ENCODE assay signal across 8 mouse cellular contexts in the genomic region with DNA sequence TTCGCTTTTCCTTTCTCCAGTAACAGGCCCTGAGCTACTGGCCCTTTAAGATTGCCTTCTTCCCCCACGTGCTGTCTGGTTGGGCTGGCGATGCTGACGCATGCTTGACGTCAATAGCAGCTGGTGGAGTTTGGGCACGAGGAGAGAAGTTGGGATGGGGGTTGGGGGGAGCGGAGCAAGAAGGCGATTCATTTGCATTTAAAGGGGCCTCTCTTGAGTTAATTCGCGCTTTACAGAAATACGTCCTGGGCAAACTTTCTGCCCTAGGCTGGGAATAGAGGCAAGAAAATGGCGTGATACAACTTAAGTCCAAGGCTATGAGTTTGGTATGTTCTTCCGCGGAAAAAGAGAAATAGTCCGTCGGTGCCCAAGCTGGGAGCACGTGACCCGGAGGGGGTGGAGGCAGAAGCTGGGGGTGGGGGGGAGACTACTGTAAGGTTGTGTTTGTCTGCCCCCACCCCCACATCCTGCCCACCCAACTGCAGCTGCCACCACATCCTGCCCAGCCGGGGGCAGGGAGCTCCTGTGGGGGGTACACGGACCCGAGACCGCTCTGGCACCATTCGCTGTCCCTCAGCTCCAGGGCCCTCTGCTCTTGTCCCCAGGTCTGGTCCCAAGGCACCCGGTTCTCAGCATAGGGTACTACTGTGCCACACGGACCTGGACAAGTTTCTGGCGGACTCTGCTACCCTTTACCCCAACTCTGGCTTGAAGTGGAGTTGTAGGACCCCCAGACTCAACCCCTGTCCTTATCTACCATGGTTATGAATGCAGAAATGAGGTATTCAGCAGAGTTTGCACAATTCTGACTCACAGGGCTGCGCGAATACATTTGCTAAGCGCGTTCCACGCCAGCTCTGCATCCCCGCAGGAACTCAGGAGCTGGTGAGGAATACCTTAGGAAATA. TPM values are rescaled to one million over a fixed set of nuclear protein-coding genes. Genes with fewer than 3 reads are reported as not detected.
DNase-seq lines count a peak whose midpoint lies in the region; ATAC-seq and TF ChIP-seq lines count a peak whose summit lies in the region.

No protein-coding gene starts in this region.

- H3K27me3 ChIP-seq in C2C12 (ENCODE audit: control insufficient read depth, insufficient read depth, insufficient read length): no peaks in the 10 kb centered on the region
- H3K27me3 ChIP-seq in heart, embryonic 13.5 days (replicated peaks): no peaks in the 10 kb centered on the region
- 0 out of 2 replicates have a peak, but pooled peaks cover 2% of the 10 kb centered on the region for H3K27me3 ChIP-seq in liver, embryonic 12.5 days (replicated peaks)
- H3K27me3 ChIP-seq in stomach, embryonic 15.5 days (replicated peaks): no peaks in the 10 kb centered on the region

- peaks cover 12% of the 10 kb centered on the region for H3K79me2 ChIP-seq in C2C12 (ENCODE audit: control insufficient read depth, insufficient read depth)

- DNase-seq in brain, embryonic 14.5 days (ENCODE audit: low read depth): peak; percentile 99
- DNase-seq in fat pad, adult 2 months (ENCODE audit: extremely low read depth, low read depth, low spot score): peak; percentile 76
- DNase-seq in kidney, postnatal 10 days: peak; percentile 98
- peak; percentile 96 to 97 for DNase-seq in natural killer cell, adult 2 months (ENCODE audit: low spot score in 2 of 2)

- no peak for TF ChIP-seq CTCF in C2C12 (IDR thresholded peaks at IDR 0.05; ENCODE audit: control insufficient read depth, insufficient read depth, insufficient read length)
- no peak for TF ChIP-seq CTCF in brain, embryonic 14.5 days (IDR thresholded peaks at IDR 0.05; ENCODE audit: borderline replicate concordance, extremely low read depth, insufficient read depth, insufficient read length)

- peak overlapping the region; percentile 90 for H3K9ac ChIP-seq in heart, embryonic 13.5 days
- peak overlapping the region; percentile 68 for H3K9ac ChIP-seq in liver, embryonic 12.5 days
- peak overlapping the region; percentile 23; the same call in 1 of the 2 replicates for H3K9ac ChIP-seq in stomach, embryonic 15.5 days

- H3K4me2 ChIP-seq in heart, embryonic 13.5 days: peak overlapping the region; percentile 95
- H3K4me2 ChIP-seq in liver, embryonic 12.5 days: peak overlapping the region; percentile 82
- H3K4me2 ChIP-seq in stomach, embryonic 15.5 days: peak overlapping the region; percentile 81

- peak; percentile 49 for ATAC-seq in heart, embryonic 13.5 days (ENCODE audit: extremely low read depth, insufficient number of reproducible peaks, low FRiP score, low TSS enrichment)
- ATAC-seq in liver, embryonic 12.5 days: peak; percentile 46
- ATAC-seq in stomach, embryonic 15.5 days (ENCODE audit: insufficient read depth, low FRiP score, low read depth): peak; percentile 62

- H3K9me3 ChIP-seq in heart, embryonic 13.5 days: no peaks in the 10 kb centered on the region
- H3K9me3 ChIP-seq in liver, embryonic 12.5 days (replicated peaks): no peaks in the 10 kb centered on the region
- H3K9me3 ChIP-seq in stomach, embryonic 15.5 days: no peaks in the 10 kb centered on the region

- H3K27ac ChIP-seq in heart, embryonic 13.5 days (replicated peaks): peak overlapping the region; percentile 100
- H3K27ac ChIP-seq in liver, embryonic 12.5 days: peak overlapping the region; percentile 98
- H3K27ac ChIP-seq in stomach, embryonic 15.5 days: peak overlapping the region; percentile 100

- H3K4me1 ChIP-seq in heart, embryonic 13.5 days: peaks cover 58% of the 10 kb centered on the region
- peaks cover 60% of the 10 kb centered on the region for H3K4me1 ChIP-seq in liver, embryonic 12.5 days
- peaks cover 36% of the 10 kb centered on the region for H3K4me1 ChIP-seq in stomach, embryonic 15.5 days

- H3K79me3 ChIP-seq in C2C12 (ENCODE audit: low read depth): peaks cover 8% of the 10 kb centered on the region

- under 1% methylated on average over 32 of the region's 32 CpGs for WGBS in heart, embryonic 13.5 days
- WGBS in liver, embryonic 12.5 days (ENCODE audit: insufficient replicate concordance): under 1% methylated on average over 32 of the region's 32 CpGs
- under 1% methylated on average over 32 of the region's 32 CpGs for WGBS in stomach, embryonic 15.5 days

- TF ChIP-seq POLR2A in brain, embryonic 14.5 days (IDR thresholded peaks at IDR 0.05; ENCODE audit: borderline replicate concordance, extremely low read depth, insufficient read depth, insufficient read length, poor library complexity, severe bottlenecking): peak; percentile 7; the same call in 1 of the 2 replicates

- peak overlapping the region; percentile 36 for H3K4me3 ChIP-seq in C2C12 (ENCODE audit: insufficient read depth, poor library complexity, severe bottlenecking)
- peak overlapping the region; percentile 96 for H3K4me3 ChIP-seq in heart, embryonic 13.5 days
- peak overlapping the region; percentile 58 for H3K4me3 ChIP-seq in liver, embryonic 12.5 days
- H3K4me3 ChIP-seq in stomach, embryonic 15.5 days (replicated peaks): peak overlapping the region; percentile 59

- H3K36me3 ChIP-seq in C2C12 (ENCODE audit: control insufficient read depth, insufficient read depth): no peaks in the 10 kb centered on the region
- no peaks in the 10 kb centered on the region for H3K36me3 ChIP-seq in heart, embryonic 13.5 days
- H3K36me3 ChIP-seq in liver, embryonic 12.5 days: no peaks in the 10 kb centered on the region
- H3K36me3 ChIP-seq in stomach, embryonic 15.5 days: no peaks in the 10 kb centered on the region

- peak overlapping the region; percentile 64 for H3ac ChIP-seq in C2C12 (ENCODE audit: control insufficient read depth, insufficient read length, low read depth)

TF ChIP-seq in C2C12, 6 proteins besides CTCF, POLR2A, EP300 and RAD21:
- TF ChIP-seq MAX (IDR thresholded peaks at IDR 0.05) (peak; percentile 99), MYOD1 (IDR thresholded peaks at IDR 0.05; ENCODE audit: control insufficient read depth, insufficient read length, low read depth) (peak; percentile 19), FOSL1 (IDR thresholded peaks at IDR 0.05; ENCODE audit: insufficient read depth, low read length, poor library complexity, severe bottlenecking) (no peak), CEBPB (IDR thresholded peaks at IDR 0.05; ENCODE audit: low read depth) (peak; percentile 51), MYOG (IDR thresholded peaks at IDR 0.05; ENCODE audit: control insufficient read depth, extremely low read depth, insufficient read length) (no peak), USF1 (IDR thresholded peaks at IDR 0.05; ENCODE audit: low read depth) (peak; percentile 88)

RNA-seq across cellular contexts. Expression of gene Mef2d, which starts 3.6 kb away (rescaled TPM):
- 35.3 TPM for polyA plus RNA-seq in C2C12 (2012; fragmentation: generic; extraction: Trizol)
- 46.2 and 54.8 TPM in 2 replicates for polyA plus RNA-seq in brain, embryonic 14.5 days (2012; rRNA removed)
- polyA plus RNA-seq in heart, embryonic 13.5 days (2015; fragmentation: Nextera tagmentation; extraction: Ambion mirVana): 35.5 and 37.1 TPM in 2 replicates
- 12.1 and 13.6 TPM in 2 replicates for polyA plus RNA-seq in liver, embryonic 12.5 days (2016; fragmentation: Nextera tagmentation; extraction: Ambion mirVana)
- polyA plus RNA-seq in stomach, embryonic 15.5 days (2015; fragmentation: Nextera tagmentation; extraction: Ambion mirVana): 17.7 and 19.9 TPM in 2 replicates

RNA-seq across cellular contexts. Expression of gene Iqgap3, which starts 56.8 kb away (rescaled TPM):
- polyA plus RNA-seq in C2C12 (2012; fragmentation: generic; extraction: Trizol): 23.9 TPM
- polyA plus RNA-seq in brain, embryonic 14.5 days (2012; rRNA removed): 10.1 and 17.2 TPM in 2 replicates
- polyA plus RNA-seq in heart, embryonic 13.5 days (2015; fragmentation: Nextera tagmentation; extraction: Ambion mirVana): 22.7 and 24.2 TPM in 2 replicates
- 11.2 and 11.8 TPM in 2 replicates for polyA plus RNA-seq in liver, embryonic 12.5 days (2016; fragmentation: Nextera tagmentation; extraction: Ambion mirVana)
- 16.0 and 18.7 TPM in 2 replicates for polyA plus RNA-seq in stomach, embryonic 15.5 days (2015; fragmentation: Nextera tagmentation; extraction: Ambion mirVana)

Comparison
In these comparisons a context has a peak if more than half of its experiments do, and no peak if none do; other contexts are left out.
1. Peak in every context shown above with its lines: DNase-seq, ATAC-seq, H3K4me3 ChIP-seq and H3K27ac ChIP-seq.
2. H3K4me3 ChIP-seq: peak in every context shown above with its lines; median percentile 96 in heart, embryonic 13.5 days; 59 in stomach, embryonic 15.5 days; 58 in liver, embryonic 12.5 days; 36 in C2C12.
3. H3K9ac ChIP-seq: peak in every context shown above with its lines; median percentile 90 in heart, embryonic 13.5 days; 68 in liver, embryonic 12.5 days; 23 in stomach, embryonic 15.5 days.